Mouse (Mus musculus) gastrocnemius, postnatal 36 days (tissue): ENCODE results near the gene Sh3rf1. TPM values are rescaled to one million over a fixed set of nuclear protein-coding genes. Genes with fewer than 3 reads are reported as not detected.

ENCODE experiments used
- DNase-seq, 2 experiments: peaks; one replicate each; pipeline ENCODE4 v3.0.0; 2022
- intact Hi-C: fragments of 180-260 bp; cut with DNase I; formaldehyde crosslinking; loops from one replicate; pipeline ENCODE4 v1.15.1; 2025
- total RNA-seq, 2 experiments: library from RNA; stranded (reverse); gene quantifications; 2 replicates each; pipeline ENCODE4 v1.2.3; 2021

Sh3rf1 gene
- total RNA-seq, 2 experiments from 2014 or later, result 1.7 to 2.2 TPM

DNA sequence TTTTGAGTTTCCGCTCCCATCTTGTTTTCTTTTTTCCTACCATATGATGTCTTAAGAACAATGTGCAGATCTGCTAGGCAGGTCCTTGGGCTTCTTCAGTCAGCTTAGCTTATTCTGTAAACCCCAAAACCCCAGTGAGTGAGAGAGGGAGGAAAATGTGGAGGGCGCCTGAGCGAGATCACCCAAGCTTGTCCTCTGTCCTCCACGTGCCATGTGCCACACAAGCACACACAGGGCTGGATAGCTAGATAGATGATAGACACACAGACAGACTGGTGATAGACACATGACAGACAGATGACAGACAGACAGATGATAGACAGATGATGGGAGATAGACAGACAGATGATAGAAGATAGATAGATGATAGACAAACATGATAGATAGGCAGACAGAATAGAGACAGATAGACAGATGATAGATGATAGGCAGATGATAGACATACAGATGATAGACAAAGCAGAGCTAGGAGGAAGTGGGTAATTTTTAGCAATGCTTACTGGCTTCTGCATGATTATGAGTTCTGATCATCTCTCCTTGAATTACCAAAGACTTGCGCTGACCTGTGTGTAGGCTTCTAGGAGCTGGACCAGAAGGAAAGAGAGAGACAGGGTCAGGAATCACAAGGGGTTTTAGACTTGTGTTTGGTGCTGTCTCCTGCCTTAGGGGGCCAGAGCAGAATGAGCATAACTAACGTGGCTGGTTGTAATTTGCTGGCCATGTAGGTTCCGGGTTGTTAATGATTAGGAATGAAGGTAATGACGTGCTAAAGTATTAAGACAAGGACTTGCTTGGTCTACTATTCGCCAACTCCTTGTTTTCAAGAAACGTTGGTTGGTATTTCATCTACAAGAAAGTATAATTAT, 58.9 kb downstream of the Sh3rf1 start:
- intact Hi-C loops, result no loop called here
- no peak for DNase-seq

DNA sequence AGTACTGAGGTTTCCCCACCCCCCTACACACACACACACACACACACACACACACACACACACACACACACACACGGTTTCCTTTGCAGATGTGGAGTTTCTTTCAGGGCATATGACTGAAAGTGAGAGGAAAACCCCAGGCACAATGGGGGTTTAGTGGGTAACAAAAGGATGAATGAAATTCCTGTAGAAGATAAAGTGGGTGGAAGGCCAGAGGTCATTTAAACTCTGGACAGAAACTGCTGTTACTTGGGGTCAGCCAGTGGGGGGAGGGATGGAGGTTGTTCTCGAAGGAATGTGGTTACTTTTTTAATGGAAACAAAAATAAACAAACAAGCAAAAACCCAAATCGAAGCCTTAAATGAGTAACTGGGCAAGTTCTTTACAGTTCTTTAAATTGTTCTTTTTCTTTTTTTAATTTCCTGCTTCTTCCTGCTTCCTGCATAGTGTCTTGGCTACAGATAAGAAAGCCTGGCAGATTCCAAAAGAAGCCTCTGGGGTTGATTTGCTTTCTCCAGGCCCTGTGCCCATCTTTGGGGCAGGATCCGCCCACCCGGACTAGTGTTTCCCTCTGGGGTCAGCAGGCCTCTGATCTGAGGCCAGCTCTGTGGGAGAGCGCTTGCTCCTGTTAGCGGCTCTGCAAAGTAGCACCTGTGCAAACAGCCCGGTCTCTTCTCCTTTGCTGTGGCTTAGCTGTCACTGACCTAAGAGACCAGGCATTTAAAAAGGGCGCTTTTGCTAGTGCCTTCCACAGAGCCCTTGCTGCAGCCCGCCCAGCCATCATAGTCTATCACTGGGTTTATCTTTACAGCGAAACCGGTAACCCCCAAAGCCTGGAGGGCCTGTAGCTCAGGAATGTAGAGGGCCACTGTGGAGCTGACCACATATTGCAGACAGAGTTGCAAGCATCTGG, 59.8 kb downstream of the Sh3rf1 start:
- intact Hi-C loops, result no loop called here
- DNase-seq, result no peak

DNA sequence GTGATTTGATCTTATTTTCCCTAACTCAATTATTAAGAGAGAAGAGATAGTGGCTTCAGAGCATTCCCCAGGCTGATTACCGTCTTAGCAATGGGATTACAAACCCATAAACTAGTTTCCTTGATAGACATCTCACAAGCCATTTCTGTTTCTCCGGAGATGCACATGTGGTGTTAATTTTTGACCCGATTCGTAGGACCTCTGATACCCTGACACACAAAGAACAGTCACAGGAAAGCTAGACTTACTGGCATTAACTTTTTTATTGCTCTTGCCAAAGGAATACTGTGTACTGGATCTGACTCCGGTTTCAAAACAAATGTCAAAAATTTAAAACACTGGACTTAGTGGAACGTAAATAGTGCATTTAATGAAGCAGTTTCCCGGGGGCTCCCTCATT, 62.2 kb downstream of the Sh3rf1 start:
- DNase-seq, result no peak
- intact Hi-C loops, result no loop called here

DNA sequence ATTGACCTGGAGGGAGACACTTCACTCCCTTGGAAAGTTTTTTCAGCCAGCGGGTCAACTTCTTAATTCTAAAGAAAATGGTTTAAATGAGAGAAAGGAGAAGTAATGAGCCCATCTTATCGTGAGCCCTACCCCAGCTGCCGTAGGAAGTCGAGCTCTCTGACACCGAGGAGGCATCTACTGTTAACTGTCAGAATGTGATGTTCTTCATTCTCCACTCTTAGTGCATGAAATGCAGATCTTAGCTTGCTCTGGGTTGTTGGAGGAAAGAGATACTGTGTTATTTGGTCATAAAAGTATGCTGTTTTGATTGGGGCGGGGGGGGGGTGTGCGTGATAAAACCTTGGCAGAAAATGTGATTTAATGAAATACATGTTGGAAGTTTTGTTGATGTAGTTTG, 62.7 kb downstream of the Sh3rf1 start:
- DNase-seq, result no peak
- intact Hi-C loops, result no loop called here

DNA sequence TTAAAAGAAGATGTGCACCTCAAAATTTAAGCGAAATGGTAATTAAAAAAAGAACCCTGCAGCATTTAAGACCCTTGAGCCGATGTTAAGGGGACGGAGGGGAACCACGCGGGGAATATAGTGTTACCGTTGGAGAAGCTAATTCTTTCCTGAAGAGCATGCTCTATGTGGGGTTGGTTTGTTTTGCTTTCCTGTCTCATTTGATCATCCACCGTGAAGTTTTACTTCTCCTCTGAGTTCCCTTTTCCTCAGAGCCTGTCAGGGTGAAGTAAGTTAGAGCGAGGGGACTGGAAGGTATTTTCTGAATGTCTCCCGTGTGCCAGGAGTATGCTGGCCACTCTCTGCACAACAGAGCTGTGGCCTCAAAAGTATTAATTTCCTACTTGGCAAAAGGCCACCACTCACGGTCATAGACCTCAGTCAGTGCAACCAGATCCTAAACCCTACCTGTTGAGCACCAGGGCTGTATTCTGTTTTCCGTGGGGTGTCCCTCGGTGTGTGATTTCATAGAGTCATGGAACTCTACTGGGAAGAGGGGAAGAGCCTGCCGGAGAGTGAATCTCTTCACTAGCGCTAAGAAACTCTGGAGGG, 63.2 kb downstream of the Sh3rf1 start:
- intact Hi-C loops, result no loop called here
- no peak for DNase-seq

DNA sequence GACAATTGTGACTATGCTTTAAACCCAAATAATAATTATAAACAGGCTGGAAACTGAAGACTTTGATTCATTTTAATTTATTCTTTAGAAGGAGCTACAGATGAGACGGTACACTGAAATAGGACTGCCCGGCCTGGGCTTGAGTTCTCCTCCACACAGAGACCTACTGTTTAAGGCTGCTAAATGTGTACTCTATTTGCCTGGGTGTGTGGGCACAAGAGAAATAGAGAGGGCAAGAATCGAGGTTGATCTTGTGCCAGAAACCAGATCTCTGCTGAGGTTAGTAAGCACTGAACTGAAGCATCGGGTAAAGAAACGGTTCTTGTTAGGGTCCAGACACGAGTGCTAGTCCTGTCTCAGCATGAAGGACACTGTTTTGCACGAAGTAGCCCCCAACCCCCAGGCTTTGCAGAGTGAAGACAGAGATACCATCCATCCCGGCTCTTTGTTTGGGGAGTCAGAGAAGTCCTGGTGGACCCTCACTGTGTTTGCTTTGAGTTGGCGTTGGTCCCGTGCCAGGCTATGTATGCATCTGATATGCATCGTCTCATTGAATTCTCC, 64.4 kb downstream of the Sh3rf1 start:
- intact Hi-C loops, result no loop called here
- DNase-seq, result no peak

DNA sequence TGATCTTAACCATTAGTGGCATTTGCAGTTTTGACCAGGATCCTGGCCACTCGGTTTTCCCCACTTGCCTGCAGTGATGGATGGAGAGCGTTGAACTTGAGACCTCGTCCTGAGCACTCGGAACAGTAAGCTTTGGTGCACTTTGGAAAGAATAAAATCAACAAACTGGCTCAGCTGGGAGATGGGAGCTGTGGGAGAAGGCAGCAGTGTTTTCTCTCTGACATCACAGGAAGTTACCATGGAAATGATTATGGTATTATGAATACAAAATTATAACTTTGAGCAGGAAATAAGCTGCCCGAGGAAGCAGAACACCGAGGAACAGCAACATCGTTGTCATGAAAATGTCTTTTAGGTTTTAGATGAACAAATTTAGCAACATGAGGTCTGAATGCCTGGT, 65.0 kb downstream of the Sh3rf1 start:
- intact Hi-C loops, result no loop called here

DNA sequence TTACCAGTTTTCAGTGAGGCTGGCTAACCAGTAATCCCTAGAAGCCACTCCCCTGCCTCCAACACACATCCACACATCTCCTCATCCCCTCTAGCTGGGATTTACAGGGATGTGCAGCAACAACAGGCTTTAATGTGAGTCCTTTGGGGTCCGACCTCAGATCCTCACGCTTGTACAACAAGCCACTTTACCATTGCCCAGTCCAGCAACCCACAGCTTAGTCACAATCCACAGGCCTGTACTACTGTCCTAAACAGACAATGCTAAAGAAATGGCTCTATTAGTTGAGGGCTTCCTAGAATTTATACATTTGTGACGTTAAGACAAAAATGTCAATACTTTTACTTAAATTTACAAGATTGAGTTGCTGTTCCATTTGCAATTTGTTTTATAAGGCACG, 71.4 kb downstream of the Sh3rf1 start:
- DNase-seq, result no peak
- intact Hi-C loops, result no loop called here

More for the DNA sequence above, 65.0 kb downstream of the Sh3rf1 start:
- DNase-seq, result no peak

DNA sequence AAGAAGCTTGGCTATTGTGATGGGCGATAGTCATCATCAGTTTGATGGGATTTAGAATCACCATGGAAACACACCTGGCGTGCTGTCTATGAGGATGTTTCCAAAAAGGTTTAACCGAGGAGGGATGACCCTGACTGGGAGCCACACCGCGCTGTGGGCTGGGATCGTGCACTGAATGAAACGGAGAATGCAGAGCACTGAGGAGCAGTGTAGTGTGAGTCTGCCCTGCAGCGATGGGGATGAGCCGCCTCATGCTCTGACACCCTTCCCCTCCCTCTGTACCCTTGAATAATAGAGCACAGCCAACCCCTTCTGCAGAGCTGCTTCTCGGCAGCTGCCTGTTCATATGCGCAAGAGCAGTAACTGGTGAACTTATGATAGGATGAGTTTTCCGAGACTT, 71.8 kb downstream of the Sh3rf1 start:
- no peak for DNase-seq
- intact Hi-C loops, result no loop called here

DNA sequence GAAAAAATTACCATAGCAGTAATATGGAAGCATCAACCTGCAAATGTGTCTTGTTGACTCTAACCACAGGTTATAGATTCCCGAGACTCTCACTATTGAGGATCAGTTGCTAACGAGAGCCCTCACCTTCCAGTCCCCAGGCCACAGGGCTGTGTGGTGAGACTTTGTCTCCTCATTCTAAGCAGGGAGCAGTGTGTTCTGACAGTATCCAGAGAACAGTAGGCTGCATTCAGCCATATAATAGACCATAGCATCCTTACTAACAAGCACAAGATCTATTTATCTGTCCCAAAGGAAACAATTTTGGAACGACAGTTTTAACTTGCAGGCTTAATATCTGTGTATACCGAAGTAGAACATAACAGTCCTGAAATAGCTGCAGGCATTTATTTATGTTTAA, 75.2 kb downstream of the Sh3rf1 start:
- DNase-seq, result no peak
- intact Hi-C loops, result no loop called here

DNA sequence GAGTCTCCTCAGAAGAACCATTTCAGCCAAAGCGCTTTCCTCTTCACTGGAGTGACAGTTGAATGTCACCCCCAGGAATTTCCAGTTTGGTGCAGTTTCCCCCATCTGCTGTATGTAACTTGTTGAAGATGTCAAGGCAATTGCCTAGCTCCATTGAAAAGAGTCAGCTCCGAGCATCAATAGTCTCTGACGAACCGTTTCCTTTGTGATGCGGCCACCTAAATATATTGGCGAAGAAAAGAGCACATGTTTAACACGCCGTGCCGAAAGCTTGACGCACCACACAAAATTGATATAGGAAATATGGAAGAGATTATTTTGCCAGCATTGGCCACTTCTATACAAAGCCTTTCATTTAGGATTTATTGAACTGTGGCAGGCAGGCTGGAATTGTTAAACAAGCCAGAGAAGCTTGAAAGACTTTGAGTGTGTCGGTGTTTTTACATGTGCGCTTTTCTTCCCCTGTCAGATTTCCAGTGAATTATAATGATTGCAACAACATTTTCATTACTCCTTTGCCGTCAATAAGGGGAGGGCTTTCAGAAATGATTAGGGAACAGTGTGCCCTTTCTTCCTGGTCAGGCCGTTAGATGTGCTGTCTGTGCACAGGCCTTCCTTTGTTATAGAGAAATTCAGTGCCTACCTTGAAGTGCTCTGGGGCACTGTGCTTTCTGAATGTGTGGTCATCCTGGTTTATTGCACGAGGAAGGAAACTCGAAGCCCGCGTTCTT, 77.8 kb downstream of the Sh3rf1 start:
- intact Hi-C loops, result no loop called here
- DNase-seq, result no peak

DNA sequence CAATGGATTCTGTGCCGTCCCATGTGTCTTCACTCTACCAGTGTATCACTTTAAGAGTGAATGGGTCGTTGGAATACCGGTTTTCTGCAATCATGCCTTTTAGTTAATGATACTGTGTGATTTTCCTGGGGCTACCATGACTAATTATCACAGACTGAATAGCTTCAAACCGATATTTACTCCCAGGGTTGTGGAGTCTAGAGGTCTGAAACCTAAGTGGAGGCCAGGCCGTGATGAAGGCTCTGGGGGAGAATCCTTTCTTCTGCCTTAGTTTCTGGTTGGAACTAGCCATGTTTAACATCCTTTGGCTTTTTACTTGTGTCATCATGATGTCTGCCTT, 78.3 kb downstream of the Sh3rf1 start:
- no peak for DNase-seq
- intact Hi-C loops, result no loop called here

DNA sequence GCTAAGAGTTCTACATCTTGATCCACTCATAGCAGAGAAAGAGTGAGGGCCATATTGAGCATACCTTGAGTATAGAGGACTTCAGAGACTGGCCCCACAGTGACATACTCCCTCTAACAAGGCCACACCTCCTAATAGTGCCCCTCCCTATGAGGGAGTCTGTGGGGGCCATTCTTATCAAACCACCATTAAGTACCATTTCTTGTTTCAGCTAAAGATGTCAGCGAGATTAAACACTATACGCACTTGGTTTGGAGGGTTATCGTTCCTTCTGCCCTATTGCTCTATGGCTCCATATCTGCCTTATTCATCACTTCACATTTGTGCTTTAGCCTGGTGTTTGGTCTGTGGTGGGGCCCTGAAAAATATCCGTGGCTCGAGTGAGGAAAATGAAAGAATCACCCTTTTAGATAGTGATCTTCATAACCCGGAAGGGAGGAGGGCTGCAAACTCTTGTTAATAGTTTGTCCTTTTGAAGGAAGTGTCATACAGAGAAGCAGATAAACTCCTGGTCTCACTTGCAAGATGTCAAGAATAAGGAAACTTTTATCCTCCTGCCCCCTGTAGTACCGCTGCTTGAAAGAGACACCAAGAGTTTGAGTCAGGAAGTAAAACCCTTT, 81.9 kb downstream of the Sh3rf1 start:
- intact Hi-C loops, result no loop called here
- DNase-seq, result no peak

DNA sequence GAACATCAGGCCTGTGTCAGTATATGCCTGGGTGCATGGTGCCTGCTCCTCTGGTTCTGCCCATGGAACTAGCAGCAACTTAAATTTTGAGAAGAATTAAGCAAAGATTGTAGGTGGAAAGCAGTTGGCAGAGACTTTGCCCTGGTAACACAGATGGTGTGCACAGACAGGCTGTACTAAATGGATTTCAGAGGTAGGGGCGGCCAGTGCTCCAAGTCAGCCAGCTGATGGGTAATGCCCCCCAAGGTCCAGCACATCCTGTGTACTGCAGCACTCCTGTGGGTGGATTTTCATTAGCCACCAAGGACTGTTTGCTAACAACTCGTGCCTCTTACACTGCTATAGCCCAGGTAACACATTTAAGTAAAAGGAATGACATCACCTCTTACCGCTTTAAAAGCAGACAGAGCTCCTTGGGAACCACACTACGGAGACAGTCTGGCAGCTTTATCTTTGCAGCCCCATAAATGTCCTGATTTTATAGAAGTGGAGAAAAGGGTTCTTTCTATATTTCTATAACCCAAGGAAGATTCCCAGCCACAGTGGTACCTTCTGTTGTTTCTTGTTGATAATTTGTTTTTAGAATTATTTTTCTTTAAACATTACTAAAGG, 82.9 kb downstream of the Sh3rf1 start:
- DNase-seq, result no peak
- intact Hi-C loops, result no loop called here

DNA sequence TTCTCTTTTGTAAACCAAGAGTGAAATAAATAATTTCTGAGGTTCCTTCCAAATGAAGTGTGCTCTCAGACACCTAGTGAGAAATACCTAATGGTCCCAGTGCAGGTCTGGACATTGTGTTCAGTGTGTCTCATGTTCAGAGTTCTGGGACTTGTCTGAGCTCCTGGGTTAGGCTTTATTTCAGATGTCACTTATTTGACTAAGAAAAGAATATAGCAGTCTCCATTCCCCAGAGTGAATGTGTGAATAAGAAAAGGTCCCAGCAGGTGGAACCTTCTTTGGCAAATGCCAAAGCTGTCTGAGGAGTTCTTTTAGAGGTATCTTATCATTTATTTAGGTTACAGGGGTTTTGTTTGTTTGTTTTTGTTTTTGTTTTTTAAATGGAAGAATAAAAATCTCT, 85.2 kb downstream of the Sh3rf1 start:
- no peak for DNase-seq
- intact Hi-C loops, result no loop called here

DNA sequence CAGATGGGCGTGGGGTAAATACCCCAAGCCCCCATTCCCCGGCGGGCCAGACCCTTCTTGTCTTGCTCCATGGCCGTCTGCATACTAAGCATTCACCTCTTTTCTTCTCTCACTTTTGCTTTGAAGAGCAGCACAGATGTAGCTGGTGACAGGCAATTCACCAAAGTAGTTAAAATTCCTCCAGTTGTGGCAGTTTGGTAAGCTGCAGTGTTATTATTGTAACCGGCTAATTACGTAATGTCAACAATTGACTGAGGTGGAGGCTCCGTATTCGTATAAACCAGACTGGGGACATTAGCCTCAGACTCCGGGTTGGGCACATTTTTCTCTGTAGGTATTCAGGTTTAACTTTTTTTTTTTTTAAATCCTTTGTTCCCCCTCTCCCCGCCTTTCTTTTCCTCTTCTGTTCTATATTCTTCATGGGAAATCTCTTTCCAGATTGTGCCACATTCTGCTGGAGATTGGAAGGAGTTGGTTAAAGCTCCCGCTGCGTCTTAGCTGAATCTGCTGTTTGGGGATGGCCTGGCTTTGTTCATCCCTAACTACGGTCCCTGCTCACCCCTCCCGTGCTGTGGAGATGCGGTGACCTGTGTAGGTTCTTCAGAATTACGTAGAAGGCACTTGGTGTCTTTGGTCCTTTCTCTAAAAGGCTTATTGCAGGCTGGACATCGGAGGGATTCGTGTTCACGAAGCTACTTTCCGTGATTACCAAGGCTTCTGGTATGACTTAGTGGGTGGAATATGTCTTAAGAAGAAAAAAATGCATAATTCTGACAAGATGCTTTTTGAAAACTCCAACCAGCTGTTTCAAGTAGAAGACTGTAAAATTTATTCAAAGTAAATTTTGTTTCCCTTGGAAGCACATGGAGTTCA, 86.1 kb downstream of the Sh3rf1 start:
- intact Hi-C loops, result no loop called here
- no peak for DNase-seq

DNA sequence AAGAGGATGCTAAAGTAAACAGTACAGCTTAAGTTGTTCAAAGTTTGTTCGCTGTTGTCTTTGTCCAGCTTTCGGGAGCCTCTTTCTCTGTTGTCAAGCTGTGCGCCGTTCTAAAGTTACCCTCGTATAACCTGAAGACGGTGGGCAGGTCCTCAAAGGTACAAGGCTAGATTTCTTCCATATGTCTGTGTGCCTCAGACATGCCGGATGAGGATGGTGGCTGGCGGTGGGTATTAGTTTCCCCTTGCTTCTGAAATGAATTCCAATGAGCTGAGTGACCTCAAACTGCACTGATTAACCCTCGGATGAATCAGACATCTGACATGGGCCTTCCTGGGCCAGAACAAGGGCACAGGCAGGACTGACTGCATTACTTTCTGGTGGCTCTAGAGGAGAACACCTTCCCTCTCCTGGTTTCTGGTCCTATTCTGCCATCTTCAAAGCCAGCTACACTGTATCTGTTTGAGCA, 86.8 kb downstream of the Sh3rf1 start:
- no peak for DNase-seq
- intact Hi-C loops, result no loop called here

DNA sequence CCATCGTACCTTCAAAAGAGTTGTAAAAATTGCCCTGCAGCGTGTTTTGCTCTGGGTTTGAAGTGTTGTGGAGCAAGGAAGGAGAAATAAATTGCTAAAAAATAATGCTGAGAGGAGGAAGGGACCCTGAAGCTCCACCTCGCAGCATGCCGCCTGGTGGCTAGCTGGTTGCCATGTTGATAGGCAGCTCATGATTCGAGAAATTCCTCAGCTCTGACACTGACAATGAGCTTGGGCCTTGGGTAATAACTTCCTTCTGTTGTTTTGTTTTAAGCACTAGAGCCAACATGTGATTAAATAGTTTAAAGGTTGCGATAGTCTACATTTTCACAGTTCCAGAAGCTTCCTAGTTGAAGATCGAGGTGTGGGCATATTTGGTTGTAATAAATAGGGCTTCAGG, 89.3 kb downstream of the Sh3rf1 start:
- intact Hi-C loops, result no loop called here
- no peak for DNase-seq
